Mouse (Mus musculus) lung, postnatal 0 days (tissue): ENCODE measurements around the gene Glis1. TPM values are rescaled to one million over a fixed set of nuclear protein-coding genes. Genes with fewer than 3 reads are reported as not detected.

ENCODE experiments used
- ATAC-seq: fragments of 200-750 bp; cut with Nextera tagmentation; 2 replicates; pipeline ENCODE4 v1.8.0; 2017; ENCODE audit warnings: moderate library complexity
- DNase-seq: peaks from one replicate; pipeline ENCODE4 v3.0.0-alpha.2; 2016; ENCODE audit warnings: low spot score
- H3K27ac ChIP-seq: fragments of 300-500 bp; sonication (generic); 2 replicates; pipeline ENCODE4 v1.5.1; 2014; ENCODE audit warnings: antibody characterized with exemption, mild to moderate bottlenecking, low read length, mixed read lengths
- H3K27me3 ChIP-seq: fragments of 300-500 bp; sonication (generic); replicated peaks from 2 replicates; pipeline ENCODE4 v1.6.1; 2014; ENCODE audit warnings: low read length, mixed read lengths; ENCODE audit not compliant: insufficient read depth
- H3K36me3 ChIP-seq: fragments of 300-500 bp; sonication (generic); 2 replicates; pipeline ENCODE4 v1.6.1; 2014; ENCODE audit warnings: low read length, mixed read lengths; ENCODE audit not compliant: insufficient read depth
- H3K4me1 ChIP-seq: fragments of 300-500 bp; sonication (generic); 2 replicates; pipeline ENCODE4 v1.6.1; 2014; ENCODE audit warnings: antibody characterized with exemption, low read depth, low read length, mixed read lengths; ENCODE audit not compliant: insufficient read depth
- H3K4me2 ChIP-seq: fragments of 300-500 bp; sonication (generic); replicated peaks from 2 replicates; pipeline ENCODE4 v1.6.1; 2014; ENCODE audit warnings: low read depth, mild to moderate bottlenecking, low read length, moderate library complexity, mixed read lengths
- H3K4me3 ChIP-seq: fragments of 300-500 bp; sonication (generic); 2 replicates; pipeline ENCODE4 v1.5.1; 2014; ENCODE audit warnings: low read depth, low read length
- H3K9ac ChIP-seq: fragments of 300-500 bp; sonication (generic); replicated peaks from 2 replicates; pipeline ENCODE4 v1.6.1; 2014; ENCODE audit warnings: low read depth, mild to moderate bottlenecking
- H3K9me3 ChIP-seq: fragments of 300-500 bp; sonication (generic); 2 replicates; pipeline ENCODE4 v1.6.1; 2016; ENCODE audit warnings: low read length, mixed read lengths
- CTCF ChIP-seq: IDR thresholded peaks from 2 replicates; pipeline ENCODE4 v1.5.1; 2016; ENCODE audit warnings: antibody characterized with exemption, mild to moderate bottlenecking
- EP300 ChIP-seq: IDR thresholded peaks from 2 replicates; pipeline ENCODE4 v1.6.1; 2016; ENCODE audit warnings: antibody characterized with exemption, mild to moderate bottlenecking, control low read depth
- WGBS: fragments of 180-500 bp; shearing (Covaris S2); extraction: QIAGEN DNeasy Blood & Tissue Kit; methylation state at CpG from one replicate; pipeline ENCODE4 v1.1.7; 2014; 5-methylcytosine and 5-hydroxymethylcytosine counted together
- polyA plus RNA-seq: library from polyadenylated mRNA; unstranded; fragments of >200 nt; fragmentation: Nextera tagmentation; extraction: Ambion mirVana; gene quantifications from 2 replicates; pipeline ENCODE4 v1.2.1, GENCODE M21; 2015

Gene Glis1
- polyA plus RNA-seq, 1 experiment from 2014 or later, result 0.76 TPM

- Histone ChIP-seq H3K36me3 (no peaks in the 10 kb centered on the region), H3K9ac (no peak overlapping the region), H3K27ac (no peak overlapping the region), H3K27me3 (peaks cover 30% of the 10 kb centered on the region), H3K4me3 (peak overlapping the region; percentile 57), H3K9me3 (no peaks in the 10 kb centered on the region), H3K4me1 (no peaks in the 10 kb centered on the region), H3K4me2 (peak overlapping the region; percentile 94)
- ATAC-seq, result no peak
- peak; percentile 19 for DNase-seq
- 5% methylated on average over 36 of the region's 47 CpGs for WGBS
- no peak for TF ChIP-seq EP300
- TF ChIP-seq CTCF, result no peak; the same call in 1 of the 2 replicates
Measured at GRCm38 (mm10) chr4:107435238-107435946, 1.0 kb downstream of the Glis1 start.

GRCm38 (mm10) chr4:107436476-107436875 lies 2.1 kb downstream of the Glis1 start:
- ATAC-seq, result no peak
- no peaks in the 10 kb centered on the region for H3K9me3 ChIP-seq
- no peaks in the 10 kb centered on the region for H3K36me3 ChIP-seq
- no peak overlapping the region for H3K9ac ChIP-seq
- H3K4me2 ChIP-seq, result no peak overlapping the region
- 90% methylated on average over 7 of the region's 7 CpGs for WGBS
- no peak overlapping the region for H3K4me3 ChIP-seq
- peaks cover 30% of the 10 kb centered on the region for H3K27me3 ChIP-seq
- H3K27ac ChIP-seq, result no peak overlapping the region
- DNase-seq, result no peak
- H3K4me1 ChIP-seq, result no peaks in the 10 kb centered on the region
- no peak for TF ChIP-seq CTCF
- no peak for TF ChIP-seq EP300

- WGBS, result 93% methylated on average over 8 of the region's 8 CpGs
- Histone ChIP-seq H3K4me2 (no peak overlapping the region), H3K4me3 (no peak overlapping the region), H3K27ac (no peak overlapping the region), H3K9me3 (no peaks in the 10 kb centered on the region), H3K9ac (no peak overlapping the region), H3K36me3 (no peaks in the 10 kb centered on the region), H3K4me1 (no peaks in the 10 kb centered on the region), H3K27me3 (peaks cover 24% of the 10 kb centered on the region)
- TF ChIP-seq EP300, result no peak
- no peak for TF ChIP-seq CTCF
- DNase-seq, result no peak
- ATAC-seq, result no peak
Measured at GRCm38 (mm10) chr4:107438741-107439140, 4.3 kb downstream of the Glis1 start.

GRCm38 (mm10) chr4:107440306-107440705 lies 5.9 kb downstream of the Glis1 start:
- Histone ChIP-seq H3K9ac (no peak overlapping the region), H3K9me3 (no peaks in the 10 kb centered on the region), H3K4me2 (peak overlapping the region; percentile 54), H3K4me1 (no peaks in the 10 kb centered on the region), H3K27me3 (peaks cover 16% of the 10 kb centered on the region), H3K4me3 (peak overlapping the region; percentile 36), H3K27ac (no peak overlapping the region), H3K36me3 (no peaks in the 10 kb centered on the region)
- DNase-seq (no peak), ATAC-seq (no peak)
- 16% methylated on average over 13 of the region's 13 CpGs for WGBS
- no peak for TF ChIP-seq EP300
- TF ChIP-seq CTCF, result no peak

GRCm38 (mm10) chr4:107442288-107442687 lies 7.9 kb downstream of the Glis1 start:
- Histone ChIP-seq H3K27ac (no peak overlapping the region), H3K36me3 (no peaks in the 10 kb centered on the region), H3K4me3 (no peak overlapping the region), H3K27me3 (peaks cover 2% of the 10 kb centered on the region; the same call in 1 of the 2 replicates), H3K9ac (no peak overlapping the region), H3K9me3 (no peaks in the 10 kb centered on the region), H3K4me2 (no peak overlapping the region), H3K4me1 (no peaks in the 10 kb centered on the region)
- no peak for ATAC-seq
- no peak for DNase-seq
- WGBS, result 71% methylated on average over 11 of the region's 11 CpGs
- no peak for TF ChIP-seq EP300
- no peak for TF ChIP-seq CTCF

GRCm38 (mm10) chr4:107442891-107443483 lies 8.6 kb downstream of the Glis1 start:
- TF ChIP-seq CTCF, result no peak
- TF ChIP-seq EP300, result no peak
- Histone ChIP-seq H3K4me2 (no peak overlapping the region), H3K27ac (no peak overlapping the region), H3K9me3 (no peaks in the 10 kb centered on the region), H3K27me3 (no peaks in the 10 kb centered on the region), H3K4me3 (no peak overlapping the region), H3K9ac (no peak overlapping the region), H3K36me3 (no peaks in the 10 kb centered on the region), H3K4me1 (no peaks in the 10 kb centered on the region)
- ATAC-seq (no peak), DNase-seq (no peak)
- WGBS, result 48% methylated on average over 16 of the region's 16 CpGs
